Mouse (Mus musculus): Measurements from ENCODE around the gene Tmem132d.

Tmem132d gene

GRCm38 (mm10) chr5:128432916-128433315 lies at the start of gene Tmem132d:
Gene Tmem132d, minus strand, starts transcription at chr5:128433077.
- DNase-seq (ENCODE audit: extremely low read depth, low read depth, low spot score) = no peak

GRCm38 (mm10) chr5:128480816-128481215 lies 47.9 kb upstream of the Tmem132d start:
- no peak for DNase-seq (ENCODE audit: extremely low read depth, low read depth, low spot score)

- DNase-seq (ENCODE audit: extremely low read depth, low read depth, low spot score) = no peak
These were observed 42.5 kb upstream of the Tmem132d start for GRCm38 (mm10) chr5:128475372-128475771.

GRCm38 (mm10) chr5:128469812-128470211 lies 36.9 kb upstream of the Tmem132d start:
- DNase-seq (ENCODE audit: extremely low read depth, low read depth, low spot score) = no peak

- DNase-seq (ENCODE audit: extremely low read depth, low read depth, low spot score) = no peak
These were observed 31.6 kb upstream of the Tmem132d start for GRCm38 (mm10) chr5:128464514-128464913.

GRCm38 (mm10) chr5:128460605-128461004 lies 27.7 kb upstream of the Tmem132d start:
- DNase-seq (ENCODE audit: extremely low read depth, low read depth, low spot score) = no peak

- DNase-seq (ENCODE audit: extremely low read depth, low read depth, low spot score) = no peak
These were observed 22.9 kb upstream of the Tmem132d start for GRCm38 (mm10) chr5:128455732-128456131.

- no peak for DNase-seq (ENCODE audit: extremely low read depth, low read depth, low spot score)
These were observed 19.3 kb upstream of the Tmem132d start for GRCm38 (mm10) chr5:128452196-128452595.

GRCm38 (mm10) chr5:128450808-128451207 lies 17.9 kb upstream of the Tmem132d start:
- no peak for DNase-seq (ENCODE audit: extremely low read depth, low read depth, low spot score)

- no peak for DNase-seq (ENCODE audit: extremely low read depth, low read depth, low spot score)
These were observed 12.0 kb upstream of the Tmem132d start for GRCm38 (mm10) chr5:128444876-128445275.

- DNase-seq (ENCODE audit: extremely low read depth, low read depth, low spot score) = no peak
These were observed 11.0 kb upstream of the Tmem132d start for GRCm38 (mm10) chr5:128443848-128444247.

GRCm38 (mm10) chr5:128441121-128441520 lies 8.2 kb upstream of the Tmem132d start:
- no peak for DNase-seq (ENCODE audit: extremely low read depth, low read depth, low spot score)

GRCm38 (mm10) chr5:128439828-128440227 lies 7.0 kb upstream of the Tmem132d start:
- no peak for DNase-seq (ENCODE audit: extremely low read depth, low read depth, low spot score)

GRCm38 (mm10) chr5:128438078-128438477 lies 5.2 kb upstream of the Tmem132d start:
- DNase-seq (ENCODE audit: extremely low read depth, low read depth, low spot score) = no peak

GRCm38 (mm10) chr5:128436909-128437308 lies 4.0 kb upstream of the Tmem132d start:
- DNase-seq (ENCODE audit: extremely low read depth, low read depth, low spot score) = no peak

GRCm38 (mm10) chr5:128435683-128436082 lies 2.8 kb upstream of the Tmem132d start:
- no peak for DNase-seq (ENCODE audit: extremely low read depth, low read depth, low spot score)

GRCm38 (mm10) chr5:128433786-128434185 lies 909 bp upstream of the Tmem132d start:
- DNase-seq (ENCODE audit: extremely low read depth, low read depth, low spot score) = no peak

GRCm38 (mm10) chr5:128432422-128432821 lies 455 bp downstream of the Tmem132d start:
- DNase-seq (ENCODE audit: extremely low read depth, low read depth, low spot score) = no peak

GRCm38 (mm10) chr5:128424636-128425035 lies 8.2 kb downstream of the Tmem132d start:
- no peak for DNase-seq (ENCODE audit: extremely low read depth, low read depth, low spot score)

GRCm38 (mm10) chr5:128424213-128424612 lies 8.7 kb downstream of the Tmem132d start:
- DNase-seq (ENCODE audit: extremely low read depth, low read depth, low spot score) = no peak

GRCm38 (mm10) chr5:128422090-128422489 lies 10.8 kb downstream of the Tmem132d start:
- DNase-seq (ENCODE audit: extremely low read depth, low read depth, low spot score) = no peak

GRCm38 (mm10) chr5:128418149-128418710 lies 14.6 kb downstream of the Tmem132d start:
- no peak for DNase-seq (ENCODE audit: extremely low read depth, low read depth, low spot score)

GRCm38 (mm10) chr5:128414056-128414455 lies 18.8 kb downstream of the Tmem132d start:
- no peak for DNase-seq (ENCODE audit: extremely low read depth, low read depth, low spot score)

All from fat pad, adult 2 months (tissue).